Mouse (Mus musculus): Measurements from ENCODE around the gene Hist1h2ad. TPM values are rescaled to one million over a fixed set of nuclear protein-coding genes. Genes with fewer than 3 reads are reported as not detected.
"Not testable (repeated sequence)": the region's sequence is repeated elsewhere in the genome, so short reads cannot be mapped to it uniquely, and the experiment has no call there.

Gene Hist1h2ad
- total RNA-seq, 2 experiments from 2014 or later = 7.1 to 11.6 TPM

- DNase-seq (ENCODE audit: extremely low spot score in 1 of 2, low spot score in 1 of 2) = not testable (repeated sequence)
Measured at GRCm38 (mm10) chr13:23539821-23540220, 34.4 kb upstream of the Hist1h2ad start.

GRCm38 (mm10) chr13:23541497-23541896, 32.7 kb upstream of the Hist1h2ad start:
- no peak for DNase-seq (ENCODE audit: extremely low spot score in 1 of 2, low spot score in 1 of 2)

GRCm38 (mm10) chr13:23542225-23542980, 31.8 kb upstream of the Hist1h2ad start:
- DNase-seq (ENCODE audit: extremely low spot score in 1 of 2, low spot score in 1 of 2) = not testable (repeated sequence)

GRCm38 (mm10) chr13:23542999-23543607, 31.1 kb upstream of the Hist1h2ad start, which contains the start of gene Hist1h2bh:
Gene Hist1h2bh, minus strand, starts transcription at chr13:23543392.
- DNase-seq (ENCODE audit: extremely low spot score in 1 of 2, low spot score in 1 of 2) = not testable (repeated sequence)

GRCm38 (mm10) chr13:23543965-23544786, 30.0 kb upstream of the Hist1h2ad start, which contains the start of gene Hist1h3f:
Gene Hist1h3f, plus strand, starts transcription at chr13:23544052.
- peak; percentile 49 to 71 for DNase-seq (ENCODE audit: extremely low spot score in 1 of 2, low spot score in 1 of 2)

- not testable (repeated sequence) for DNase-seq (ENCODE audit: extremely low spot score in 1 of 2, low spot score in 1 of 2)
Measured at GRCm38 (mm10) chr13:23544787-23545120, 29.4 kb upstream of the Hist1h2ad start.

- no peak for DNase-seq (ENCODE audit: extremely low spot score in 1 of 2, low spot score in 1 of 2)
Measured at GRCm38 (mm10) chr13:23546694-23547093, 27.5 kb upstream of the Hist1h2ad start.

- DNase-seq (ENCODE audit: extremely low spot score in 1 of 2, low spot score in 1 of 2) = no peak
Measured at GRCm38 (mm10) chr13:23550761-23551145, 23.4 kb upstream of the Hist1h2ad start.

GRCm38 (mm10) chr13:23551146-23551834, 22.9 kb upstream of the Hist1h2ad start, which contains the start of gene Hist1h4f:
Gene Hist1h4f, minus strand, starts transcription at chr13:23551648.
- peak; percentile 75 to 82 for DNase-seq (ENCODE audit: extremely low spot score in 1 of 2, low spot score in 1 of 2)

GRCm38 (mm10) chr13:23551931-23552914, 22.0 kb upstream of the Hist1h2ad start:
- no peak for DNase-seq (ENCODE audit: extremely low spot score in 1 of 2, low spot score in 1 of 2)

GRCm38 (mm10) chr13:23552962-23553361, 21.2 kb upstream of the Hist1h2ad start, which contains the start of gene Hist1h1d:
Gene Hist1h1d, plus strand, starts transcription at chr13:23553262.
- no peak for DNase-seq (ENCODE audit: extremely low spot score in 1 of 2, low spot score in 1 of 2)

- DNase-seq (ENCODE audit: extremely low spot score in 1 of 2, low spot score in 1 of 2) = no peak
Measured at GRCm38 (mm10) chr13:23554393-23554792, 19.8 kb upstream of the Hist1h2ad start.

GRCm38 (mm10) chr13:23554925-23555838, 19.0 kb upstream of the Hist1h2ad start:
- peak; percentile 62 to 64 for DNase-seq (ENCODE audit: extremely low spot score in 1 of 2, low spot score in 1 of 2)

- peak; percentile 32 to 36 for DNase-seq (ENCODE audit: extremely low spot score in 1 of 2, low spot score in 1 of 2)
Measured at GRCm38 (mm10) chr13:23555839-23556416, 18.3 kb upstream of the Hist1h2ad start.

- DNase-seq (ENCODE audit: extremely low spot score in 1 of 2, low spot score in 1 of 2) = no peak
Measured at GRCm38 (mm10) chr13:23556906-23557305, 17.3 kb upstream of the Hist1h2ad start.

- not testable (repeated sequence) for DNase-seq (ENCODE audit: extremely low spot score in 1 of 2, low spot score in 1 of 2)
Measured at GRCm38 (mm10) chr13:23560699-23561098, 13.5 kb upstream of the Hist1h2ad start.

GRCm38 (mm10) chr13:23561531-23561882, 12.7 kb upstream of the Hist1h2ad start:
- not testable (repeated sequence) for DNase-seq (ENCODE audit: extremely low spot score in 1 of 2, low spot score in 1 of 2)

Data from layer of hippocampus, postnatal 25 days (tissue).